Mouse (Mus musculus) MEL (cell line): ENCODE measurements at regions not wholly inside any gene's neighbourhood (a gene's known extent, or its start where the extent isn't known, plus 50 kb on each side); places are given as distances from the start of the nearest gene placed in this dataset.

Source experiments
- DNase-seq: peaks from one replicate; pipeline ENCODE4 v3.0.0; 2011; ENCODE audit warnings: low read depth, low spot score
- H3K27ac ChIP-seq: 2 replicates; pipeline ENCODE4 v1.5.1; 2012; ENCODE audit warnings: low read depth, mild to moderate bottlenecking, control low read depth, low read length, moderate library complexity; ENCODE audit not compliant: control insufficient read depth
- H3K27me3 ChIP-seq, 2 experiments: fragments of 150-350 bp in 1 of 2; sonication (generic) in 1 of 2; 2 replicates each; pipeline ENCODE4 v1.6.1; 2012; ENCODE audit warnings: low read length in 2 of 2, mild to moderate bottlenecking in 2 of 2, improper control_type of control experiment in 1 of 2, moderate library complexity in 1 of 2; ENCODE audit not compliant: insufficient read depth in 2 of 2, control insufficient read depth in 1 of 2
- H3K36me3 ChIP-seq, 2 experiments: 2 replicates each; pipeline ENCODE4 v1.6.1; 2012 to 2014; ENCODE audit warnings: low read length in 2 of 2, improper control_type of control experiment in 1 of 2, inconsistent platforms in 1 of 2, mild to moderate bottlenecking in 1 of 2; ENCODE audit not compliant: insufficient read depth in 2 of 2, control insufficient read depth in 1 of 2
- H3K4me1 ChIP-seq, 2 experiments: fragments of 150-350 bp in 1 of 2; sonication (generic) in 1 of 2; 2 replicates each; pipeline ENCODE4 v1.6.1; 2012; ENCODE audit warnings: low read length in 2 of 2, improper control_type of control experiment in 1 of 2, mild to moderate bottlenecking in 1 of 2; ENCODE audit not compliant: insufficient read depth in 2 of 2, control insufficient read depth in 1 of 2
- H3K4me3 ChIP-seq, 2 experiments: fragments of 150-350 bp in 1 of 2; sonication (generic) in 1 of 2; 2 replicates each; pipeline ENCODE4 v1.5.1; 2012; ENCODE audit warnings: low read depth in 2 of 2, low read length in 2 of 2, mild to moderate bottlenecking in 2 of 2, moderate library complexity in 2 of 2, control low read depth in 1 of 2, improper control_type of control experiment in 1 of 2; ENCODE audit not compliant: control insufficient read depth in 1 of 2, insufficient read depth in 1 of 2
- H3K79me2 ChIP-seq: 2 replicates; pipeline ENCODE4 v1.6.1; 2012; ENCODE audit warnings: mild to moderate bottlenecking, low read length, moderate library complexity; ENCODE audit not compliant: control insufficient read depth, poor library complexity, insufficient read depth
- H3K9ac ChIP-seq: 2 replicates; pipeline ENCODE4 v1.6.1; 2012; ENCODE audit warnings: low read depth, mild to moderate bottlenecking, control low read depth, low read length, moderate library complexity; ENCODE audit not compliant: control insufficient read depth, poor library complexity, severe bottlenecking
- H3K9me3 ChIP-seq: fragments of 150-350 bp; sonication (generic); replicated peaks from 2 replicates; pipeline ENCODE4 v1.6.1; 2012; ENCODE audit warnings: mild to moderate bottlenecking, low read length, improper control_type of control experiment, moderate library complexity; ENCODE audit not compliant: insufficient read depth
- BHLHE40 ChIP-seq: IDR thresholded peaks from 2 replicates; pipeline ENCODE4 v1.6.1; 2012; ENCODE audit warnings: low read depth, mild to moderate bottlenecking, inconsistent platforms, low read length, improper control_type of control experiment, borderline replicate concordance
- CHD1 ChIP-seq: IDR thresholded peaks from 2 replicates; pipeline ENCODE4 v1.6.1; 2012; ENCODE audit warnings: low read depth, mild to moderate bottlenecking, inconsistent platforms, low read length, improper control_type of control experiment
- EP300 ChIP-seq, 2 experiments: IDR thresholded peaks; 2 replicates each; pipeline ENCODE4 v1.6.1; 2011; ENCODE audit warnings: improper control_type of control experiment in 2 of 2, low read length in 2 of 2, low read depth in 1 of 2, mild to moderate bottlenecking in 1 of 2
- GATA1 ChIP-seq: IDR thresholded peaks from 2 replicates; pipeline ENCODE4 v1.6.1; 2011; ENCODE audit warnings: low read depth, low read length, improper control_type of control experiment
- MAFK ChIP-seq: IDR thresholded peaks from 2 replicates; pipeline ENCODE4 v1.6.1; 2011; ENCODE audit warnings: low read depth, mild to moderate bottlenecking, low read length, improper control_type of control experiment, borderline replicate concordance
- MXI1 ChIP-seq: IDR thresholded peaks from 2 replicates; pipeline ENCODE4 v1.6.1; 2011; ENCODE audit warnings: mild to moderate bottlenecking, low read depth, low read length, improper control_type of control experiment
- MYB ChIP-seq: IDR thresholded peaks from 2 replicates; pipeline ENCODE4 v1.6.1; 2011; ENCODE audit warnings: mild to moderate bottlenecking, low read depth, low read length, improper control_type of control experiment
- MYC ChIP-seq: IDR thresholded peaks from 2 replicates; pipeline ENCODE4 v1.6.1; 2011; ENCODE audit warnings: low read depth, mild to moderate bottlenecking, low read length, improper control_type of control experiment, moderate library complexity
- NELFE ChIP-seq: IDR thresholded peaks from 2 replicates; pipeline ENCODE4 v1.6.1; 2011; ENCODE audit warnings: low read depth, low read length, improper control_type of control experiment
- NRF1 ChIP-seq: IDR thresholded peaks from 2 replicates; pipeline ENCODE4 v1.6.1; 2014; ENCODE audit warnings: low read depth, mild to moderate bottlenecking, inconsistent platforms, low read length, improper control_type of control experiment, moderate library complexity; ENCODE audit not compliant: poor library complexity, insufficient read depth, severe bottlenecking
- POLR2AphosphoS5 ChIP-seq: IDR thresholded peaks from 2 replicates; pipeline ENCODE4 v1.6.1; 2012; ENCODE audit warnings: low read depth, borderline replicate concordance, mild to moderate bottlenecking, inconsistent platforms, low read length, moderate library complexity, mixed read lengths
- SMC3 ChIP-seq: IDR thresholded peaks from 2 replicates; pipeline ENCODE4 v1.6.1; 2011; ENCODE audit warnings: low read depth, low read length, improper control_type of control experiment
- TBP ChIP-seq: IDR thresholded peaks from 2 replicates; pipeline ENCODE4 v1.8.0; 2011; ENCODE audit warnings: low read depth, low read length, improper control_type of control experiment
- USF1 ChIP-seq: IDR thresholded peaks from 2 replicates; pipeline ENCODE4 v1.6.1; 2014; ENCODE audit warnings: low read depth, mild to moderate bottlenecking, inconsistent platforms, low read length, improper control_type of control experiment, moderate library complexity
- ZC3H11A ChIP-seq: IDR thresholded peaks from 2 replicates; pipeline ENCODE4 v1.6.1; 2012; ENCODE audit warnings: low read depth, mild to moderate bottlenecking, inconsistent platforms, low read length, improper control_type of control experiment
- ZKSCAN1 ChIP-seq: IDR thresholded peaks from 2 replicates; pipeline ENCODE4 v1.6.1; 2012; ENCODE audit warnings: low read depth, mild to moderate bottlenecking, inconsistent platforms, low read length, improper control_type of control experiment, moderate library complexity
- ZNF384 ChIP-seq: IDR thresholded peaks from 2 replicates; pipeline ENCODE4 v1.6.1; 2012; ENCODE audit warnings: low read depth, mild to moderate bottlenecking, inconsistent platforms, low read length, improper control_type of control experiment

GRCm38 (mm10) chr15:38608207-38608870, 1183.0 kb downstream of the 4930447A16Rik start:
- no peaks in the 10 kb centered on the region for H3K79me2 ChIP-seq
- H3K36me3 ChIP-seq: no peaks in the 10 kb centered on the region
- H3K4me1 ChIP-seq: no peaks in the 10 kb centered on the region
- no peak overlapping the region for H3K9ac ChIP-seq
- peaks cover 3 to 7% of the 10 kb centered on the region in 2 experiments; a peak in 2 of 4 replicates for H3K27me3 ChIP-seq
- no peak for TF ChIP-seq EP300 (IDR thresholded peaks at IDR 0.05; ENCODE audit: low read depth in 1 of 2, low read length in 2 of 2)
- TF ChIP-seq NRF1: no peak
- TF ChIP-seq ZNF384: no peak
- TF ChIP-seq MXI1: no peak
- TF ChIP-seq MAFK: no peak
- TF ChIP-seq SMC3: no peak
- TF ChIP-seq POLR2AphosphoS5: no peak
- no peak for TF ChIP-seq GATA1
- no peak for TF ChIP-seq ZKSCAN1
- H3K4me3 ChIP-seq: no peak overlapping the region
- no peaks in the 10 kb centered on the region for H3K9me3 ChIP-seq
- DNase-seq: no peak
- H3K27ac ChIP-seq: no peak overlapping the region

GRCm38 (mm10) chr15:38609522-38609921, 1184.2 kb downstream of the 4930447A16Rik start:
- H3K4me3 ChIP-seq: no peak overlapping the region
- H3K9ac ChIP-seq: no peak overlapping the region
- no peaks in the 10 kb centered on the region for H3K4me1 ChIP-seq
- no peak for DNase-seq
- no peaks in the 10 kb centered on the region for H3K9me3 ChIP-seq
- no peak for TF ChIP-seq NELFE
- TF ChIP-seq MYC: no peak
- TF ChIP-seq TBP: no peak
- TF ChIP-seq ZC3H11A: no peak
- no peak for TF ChIP-seq ZNF384
- no peak for TF ChIP-seq USF1
- no peak for TF ChIP-seq MYB
- no peak for TF ChIP-seq CHD1
- TF ChIP-seq BHLHE40: no peak
- H3K27me3 ChIP-seq: peaks cover 3 to 4% of the 10 kb centered on the region in 2 experiments; a peak in 2 of 4 replicates
- no peak overlapping the region for H3K27ac ChIP-seq
- no peaks in the 10 kb centered on the region for H3K36me3 ChIP-seq
- H3K79me2 ChIP-seq: no peaks in the 10 kb centered on the region
